Mouse (Mus musculus) 3134 (cell line): ENCODE measurements at regions not wholly inside any gene's neighbourhood (a gene's known extent, or its start where the extent isn't known, plus 50 kb on each side); places are given as distances from the start of the nearest gene placed in this dataset.
"Not testable (repeated sequence)": the region's sequence is repeated elsewhere in the genome, so short reads cannot be mapped to it uniquely, and the experiment has no call there.

Experiments
- DNase-seq: peaks from one replicate; pipeline ENCODE4 v3.0.0-alpha.2; 2011; ENCODE audit warnings: low spot score; ENCODE audit not compliant: insufficient read length; ENCODE audit errors: extremely low read depth

GRCm38 (mm10) chr5:78075203-78075602 is 667.4 kb upstream of the Igfbp7 start:
- no peak for DNase-seq

GRCm38 (mm10) chr5:78032554-78033250 is 624.9 kb upstream of the Igfbp7 start:
- no peak for DNase-seq

GRCm38 (mm10) chr5:78017523-78017922 is 609.7 kb upstream of the Igfbp7 start:
- no peak for DNase-seq

- DNase-seq: no peak
Measured at GRCm38 (mm10) chr5:77986449-77987047, 578.7 kb upstream of the Igfbp7 start.

GRCm38 (mm10) chr5:77985269-77985668 is 577.4 kb upstream of the Igfbp7 start:
- no peak for DNase-seq

GRCm38 (mm10) chr5:77940021-77940420 is 532.2 kb upstream of the Igfbp7 start:
- DNase-seq: not testable (repeated sequence)

- DNase-seq: no peak
Measured at GRCm38 (mm10) chr5:77931874-77932273, 524.0 kb upstream of the Igfbp7 start.

- DNase-seq: no peak
Measured at GRCm38 (mm10) chr5:77921186-77921585, 513.3 kb upstream of the Igfbp7 start.

GRCm38 (mm10) chr5:77917086-77917676 is 509.3 kb upstream of the Igfbp7 start:
- no peak for DNase-seq

GRCm38 (mm10) chr5:77916375-77916774 is 508.5 kb upstream of the Igfbp7 start:
- no peak for DNase-seq

- DNase-seq: no peak
Measured at GRCm38 (mm10) chr5:77909218-77909617, 501.4 kb upstream of the Igfbp7 start.

GRCm38 (mm10) chr5:77892024-77892423 is 484.2 kb upstream of the Igfbp7 start:
- not testable (repeated sequence) for DNase-seq

- no peak for DNase-seq
Measured at GRCm38 (mm10) chr5:77888534-77888933, 480.7 kb upstream of the Igfbp7 start.

GRCm38 (mm10) chr5:77871403-77871802 is 463.6 kb upstream of the Igfbp7 start:
- DNase-seq: no peak

- DNase-seq: no peak
Measured at GRCm38 (mm10) chr5:77865342-77865741, 457.5 kb upstream of the Igfbp7 start.

- no peak for DNase-seq
Measured at GRCm38 (mm10) chr5:77855191-77855590, 447.4 kb upstream of the Igfbp7 start.

GRCm38 (mm10) chr5:77853999-77854784 is 446.4 kb upstream of the Igfbp7 start:
- DNase-seq: no peak

GRCm38 (mm10) chr5:77851645-77852044 is 443.8 kb upstream of the Igfbp7 start:
- no peak for DNase-seq

- no peak for DNase-seq
Measured at GRCm38 (mm10) chr5:77838186-77839097, 430.6 kb upstream of the Igfbp7 start.

GRCm38 (mm10) chr5:77827971-77828370 is 420.1 kb upstream of the Igfbp7 start:
- no peak for DNase-seq
